Mouse (Mus musculus) intestine, embryonic 16.5 days (tissue): Measurements from ENCODE around the gene Crisp3. TPM values are rescaled to one million over a fixed set of nuclear protein-coding genes. Genes with fewer than 3 reads are reported as not detected.

ENCODE experiments used
- polyA plus RNA-seq: library from polyadenylated mRNA; unstranded; fragments of >200 nt; fragmentation: Nextera tagmentation; extraction: Ambion mirVana; gene quantifications from 2 replicates; pipeline ENCODE4 v1.2.1, GENCODE M21; 2015

Gene Crisp3
- polyA plus RNA-seq, 1 experiment from 2014 or later: not detected

Other genes starting within 250 kb of the Crisp3 start
- not detected in 2 replicates for gene AC192777.2, start 146.8 kb downstream of the Crisp3 start, polyA plus RNA-seq
- not detected in 2 replicates for gene Pgk2, start 33.6 kb downstream of the Crisp3 start, polyA plus RNA-seq
- gene Crisp1, start 76.9 kb upstream of the Crisp3 start, polyA plus RNA-seq: not detected in 2 replicates